Mouse (Mus musculus): ENCODE data around the gene Tnfrsf14.

DNA sequence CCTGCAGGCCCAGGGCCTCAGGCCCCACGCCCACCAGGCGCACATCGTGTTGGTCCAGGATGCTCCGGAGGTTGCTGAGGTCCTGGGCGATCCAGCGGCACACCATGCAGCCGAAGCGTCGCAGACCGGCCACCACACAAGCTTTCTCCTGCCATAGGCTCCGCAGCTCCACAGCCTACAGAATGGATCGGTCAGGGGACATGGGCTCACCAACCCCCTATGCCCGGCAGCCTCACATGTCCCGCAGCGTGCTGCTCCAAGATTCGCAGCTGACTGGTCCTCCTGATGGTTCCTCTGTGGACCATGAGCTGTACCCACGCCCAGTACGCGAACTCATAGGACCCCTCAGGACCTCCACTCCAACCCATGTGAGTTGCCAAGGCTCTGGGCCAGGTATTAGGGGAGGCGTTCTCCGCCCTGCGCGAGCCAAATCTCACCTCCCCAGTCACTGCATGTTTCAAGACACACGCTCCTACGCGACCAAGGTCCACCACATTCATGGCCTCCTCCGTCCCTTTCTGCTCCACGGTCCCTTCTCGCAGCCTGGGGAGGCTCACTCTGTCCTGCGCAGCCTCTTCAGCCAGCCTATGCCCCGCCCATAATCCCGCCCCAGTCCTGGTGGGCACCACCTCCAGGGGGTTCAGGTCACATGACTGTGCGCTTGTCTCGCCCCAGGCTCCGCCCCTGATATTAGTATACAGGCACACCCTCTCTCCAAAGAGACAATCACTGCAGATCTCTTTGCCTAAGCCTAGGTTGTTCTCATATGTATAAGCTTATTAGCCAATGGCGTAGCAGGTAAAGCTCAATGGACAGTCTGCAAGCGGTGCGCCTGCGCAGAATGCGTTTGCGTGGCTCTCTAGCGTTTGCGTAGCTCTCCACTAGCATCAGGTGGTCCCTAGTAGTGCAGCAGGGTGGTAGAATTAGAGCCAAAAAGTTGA, 29.6 kb downstream of the Tnfrsf14 start, which contains the start of gene Fam213b:
- TF ChIP-seq CTCF (IDR thresholded peaks at IDR 0.05; ENCODE audit: extremely low read depth, insufficient read length, insufficient replicate concordance, low read depth, low read length) (no peak), POLR2A (IDR thresholded peaks at IDR 0.05; ENCODE audit: low read depth, low read length) (peak; percentile 87)
